Mouse (Mus musculus): ENCODE data around the gene Nrcam. TPM values are rescaled to one million over a fixed set of nuclear protein-coding genes. Genes with fewer than 3 reads are reported as not detected.

Nrcam gene
- polyA plus RNA-seq, 1 experiment from 2014 or later: 0.94 TPM

- Histone ChIP-seq H3K36me3 (no peaks in the 10 kb centered on the region), H3K4me3 (no peak overlapping the region), H3K27ac (no peak overlapping the region), H3K27me3 (ENCODE audit: insufficient read depth, poor library complexity, severe bottlenecking) (no peaks in the 10 kb centered on the region), H3K9me3 (no peaks in the 10 kb centered on the region), H3K4me1 (no peaks in the 10 kb centered on the region)
- no peak for DNase-seq (ENCODE audit: low spot score)
- 84% methylated on average over 1 of the region's 1 CpGs for WGBS
These were observed 226.1 kb downstream of the Nrcam start for GRCm38 (mm10) chr12:44554808-44555207.

DNA sequence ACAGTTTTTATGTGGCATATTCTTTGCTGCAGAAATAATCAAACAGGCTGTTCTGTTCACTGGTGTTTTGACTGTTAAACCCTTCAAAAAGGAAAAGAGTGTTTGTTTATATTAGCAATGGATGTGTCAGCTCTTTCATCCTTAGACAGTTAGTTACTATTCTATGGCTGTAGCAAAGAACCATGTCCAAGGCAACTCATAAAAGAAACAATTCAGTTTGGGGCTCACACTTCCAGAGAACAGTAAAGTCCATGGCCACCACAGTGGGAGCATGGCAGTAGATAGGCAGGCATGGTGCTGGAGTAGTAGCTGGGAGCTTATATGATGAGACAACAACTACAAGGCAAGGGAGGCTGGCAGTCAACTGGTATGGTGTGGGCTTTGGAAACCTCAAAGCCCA is 231.3 kb downstream of the Nrcam start:
- no peak for DNase-seq (ENCODE audit: low spot score)

DNA sequence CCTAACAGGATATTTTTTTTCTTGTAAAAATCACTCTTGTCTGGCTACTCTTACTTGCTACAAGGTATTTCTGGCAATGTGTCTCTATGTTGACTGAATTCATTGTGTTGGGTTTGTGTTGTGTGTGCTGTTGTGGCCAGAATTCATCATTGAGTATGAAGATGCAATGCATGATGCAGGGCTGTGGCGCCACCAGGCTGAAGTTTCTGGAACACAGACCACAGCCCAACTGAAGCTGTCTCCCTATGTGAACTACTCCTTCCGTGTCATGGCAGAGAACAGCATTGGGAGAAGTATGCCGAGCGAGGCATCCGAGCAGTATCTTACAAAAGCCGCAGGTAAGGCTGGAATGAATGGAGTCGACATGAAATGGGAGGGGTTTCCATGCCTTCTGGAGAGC is 241.4 kb downstream of the Nrcam start:
- H3K27ac ChIP-seq: no peak overlapping the region
- H3K9me3 ChIP-seq: no peaks in the 10 kb centered on the region
- DNase-seq (ENCODE audit: low spot score): no peak
- no peaks in the 10 kb centered on the region for H3K36me3 ChIP-seq
- 80% methylated on average over 7 of the region's 7 CpGs for WGBS
- no peaks in the 10 kb centered on the region for H3K27me3 ChIP-seq (ENCODE audit: insufficient read depth, poor library complexity, severe bottlenecking)
- H3K4me1 ChIP-seq: no peaks in the 10 kb centered on the region
- no peak overlapping the region for H3K4me3 ChIP-seq

More for the DNA sequence above, 231.3 kb downstream of the Nrcam start:
- no peaks in the 10 kb centered on the region for H3K27me3 ChIP-seq (ENCODE audit: insufficient read depth, poor library complexity, severe bottlenecking)
- no peaks in the 10 kb centered on the region for H3K9me3 ChIP-seq
- no peak overlapping the region for H3K4me3 ChIP-seq
- no peaks in the 10 kb centered on the region for H3K4me1 ChIP-seq
- H3K36me3 ChIP-seq: no peaks in the 10 kb centered on the region
- no peak overlapping the region for H3K27ac ChIP-seq

GRCm38 (mm10) chr12:44572664-44573063 is 244.0 kb downstream of the Nrcam start:
- Histone ChIP-seq H3K4me3 (no peak overlapping the region), H3K9me3 (no peaks in the 10 kb centered on the region), H3K36me3 (no peaks in the 10 kb centered on the region), H3K27ac (no peak overlapping the region), H3K4me1 (no peaks in the 10 kb centered on the region), H3K27me3 (ENCODE audit: insufficient read depth, poor library complexity, severe bottlenecking) (no peaks in the 10 kb centered on the region)
- no peak for DNase-seq (ENCODE audit: low spot score)
- 26% methylated on average over 3 of the region's 3 CpGs for WGBS

- Histone ChIP-seq H3K9me3 (no peaks in the 10 kb centered on the region), H3K4me1 (no peaks in the 10 kb centered on the region), H3K36me3 (no peaks in the 10 kb centered on the region), H3K27me3 (ENCODE audit: insufficient read depth, poor library complexity, severe bottlenecking) (no peaks in the 10 kb centered on the region), H3K27ac (no peak overlapping the region), H3K4me3 (no peak overlapping the region)
- 86% methylated on average over 3 of the region's 3 CpGs for WGBS
- DNase-seq (ENCODE audit: low spot score): no peak
These were observed 245.5 kb downstream of the Nrcam start for GRCm38 (mm10) chr12:44574167-44574566.

- H3K27ac ChIP-seq: no peak overlapping the region
- no peak overlapping the region for H3K4me3 ChIP-seq
- 34% methylated on average over 16 of the region's 16 CpGs for WGBS
- H3K36me3 ChIP-seq: no peaks in the 10 kb centered on the region
- H3K27me3 ChIP-seq (ENCODE audit: insufficient read depth, poor library complexity, severe bottlenecking): no peaks in the 10 kb centered on the region
- DNase-seq (ENCODE audit: low spot score): peak; percentile 82
- H3K4me1 ChIP-seq: 0 out of 2 replicates have a peak, but pooled peaks cover 6% of the 10 kb centered on the region
- no peaks in the 10 kb centered on the region for H3K9me3 ChIP-seq
These were observed 272.9 kb downstream of the Nrcam start for GRCm38 (mm10) chr12:44601410-44602149.

GRCm38 (mm10) chr12:44602269-44602957 is 273.7 kb downstream of the Nrcam start:
- no peak for DNase-seq (ENCODE audit: low spot score)
- WGBS: 50% methylated on average over 11 of the region's 11 CpGs
- H3K9me3 ChIP-seq: no peaks in the 10 kb centered on the region
- no peak overlapping the region for H3K4me3 ChIP-seq
- H3K27me3 ChIP-seq (ENCODE audit: insufficient read depth, poor library complexity, severe bottlenecking): no peaks in the 10 kb centered on the region
- H3K4me1 ChIP-seq: 0 out of 2 replicates have a peak, but pooled peaks cover 6% of the 10 kb centered on the region
- no peak overlapping the region for H3K27ac ChIP-seq
- no peaks in the 10 kb centered on the region for H3K36me3 ChIP-seq

DNA sequence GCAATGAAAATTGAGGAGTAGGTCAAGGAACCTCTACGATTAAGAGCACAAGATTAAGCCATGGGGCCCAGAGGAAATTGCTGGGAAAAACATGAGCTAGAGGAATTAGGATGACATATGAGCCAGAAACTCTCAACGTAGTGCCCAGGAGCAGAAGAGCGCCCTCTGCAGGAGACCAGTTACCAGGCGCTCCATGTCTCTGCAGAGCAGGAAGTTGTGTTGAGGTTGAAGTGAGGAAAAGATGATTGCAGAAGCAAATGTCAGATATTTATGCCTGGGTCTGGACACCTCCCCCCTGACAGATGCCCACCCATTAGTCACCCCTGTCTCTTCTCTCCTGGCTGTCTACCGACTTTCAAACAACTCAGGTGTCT is 274.3 kb downstream of the Nrcam start:
- 68% methylated on average over 5 of the region's 5 CpGs for WGBS

GRCm38 (mm10) chr12:44617001-44617421 is 288.3 kb downstream of the Nrcam start:
- H3K36me3 ChIP-seq: no peaks in the 10 kb centered on the region
- no peaks in the 10 kb centered on the region for H3K4me1 ChIP-seq
- no peak for DNase-seq (ENCODE audit: low spot score)
- H3K9me3 ChIP-seq: no peaks in the 10 kb centered on the region
- H3K27me3 ChIP-seq (ENCODE audit: insufficient read depth, poor library complexity, severe bottlenecking): no peaks in the 10 kb centered on the region
- no peak overlapping the region for H3K27ac ChIP-seq
- 75% methylated on average over 2 of the region's 2 CpGs for WGBS
- no peak overlapping the region for H3K4me3 ChIP-seq

More for the DNA sequence above, 274.3 kb downstream of the Nrcam start:
- H3K27ac ChIP-seq: no peak overlapping the region
- no peak overlapping the region for H3K4me3 ChIP-seq
- no peaks in the 10 kb centered on the region for H3K36me3 ChIP-seq
- no peak for DNase-seq (ENCODE audit: low spot score)
- no peaks in the 10 kb centered on the region for H3K27me3 ChIP-seq (ENCODE audit: insufficient read depth, poor library complexity, severe bottlenecking)
- no peaks in the 10 kb centered on the region for H3K9me3 ChIP-seq
- H3K4me1 ChIP-seq: 0 out of 2 replicates have a peak, but pooled peaks cover 6% of the 10 kb centered on the region

- no peak overlapping the region for H3K4me3 ChIP-seq
- H3K27me3 ChIP-seq (ENCODE audit: insufficient read depth, poor library complexity, severe bottlenecking): no peaks in the 10 kb centered on the region
- no peak for DNase-seq (ENCODE audit: low spot score)
- H3K27ac ChIP-seq: no peak overlapping the region
- H3K36me3 ChIP-seq: no peaks in the 10 kb centered on the region
- 79% methylated on average over 1 of the region's 1 CpGs for WGBS
- no peaks in the 10 kb centered on the region for H3K9me3 ChIP-seq
- no peaks in the 10 kb centered on the region for H3K4me1 ChIP-seq
These were observed 288.8 kb downstream of the Nrcam start for GRCm38 (mm10) chr12:44617488-44617887.

GRCm38 (mm10) chr12:44639341-44639921 is 310.7 kb downstream of the Nrcam start:
- Histone ChIP-seq H3K27me3 (ENCODE audit: insufficient read depth, poor library complexity, severe bottlenecking) (no peaks in the 10 kb centered on the region), H3K4me1 (no peaks in the 10 kb centered on the region), H3K27ac (no peak overlapping the region), H3K4me3 (no peak overlapping the region), H3K36me3 (no peaks in the 10 kb centered on the region), H3K9me3 (no peaks in the 10 kb centered on the region)
- DNase-seq (ENCODE audit: low spot score): no peak

DNA sequence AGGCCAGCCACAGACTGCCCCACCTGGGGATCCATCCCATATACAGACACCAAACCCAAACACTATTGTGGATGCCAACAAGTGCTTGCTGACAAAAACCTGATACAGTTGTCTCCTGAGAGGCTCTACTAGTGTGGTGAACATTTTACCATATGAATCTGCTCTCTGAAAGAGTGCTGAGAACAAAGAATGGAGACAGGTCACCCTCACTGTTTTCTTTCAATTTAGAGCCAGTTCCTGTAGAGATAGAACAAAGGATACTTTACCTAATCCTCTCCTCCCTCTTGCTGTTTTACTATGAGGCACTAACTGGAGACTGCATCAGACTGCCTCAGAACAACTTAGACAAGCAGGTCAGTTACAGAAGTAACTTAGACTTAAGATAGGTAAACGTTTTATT is 311.9 kb downstream of the Nrcam start:
- H3K36me3 ChIP-seq: no peaks in the 10 kb centered on the region
- 29% methylated on average over 1 of the region's 1 CpGs for WGBS
- no peaks in the 10 kb centered on the region for H3K27me3 ChIP-seq (ENCODE audit: insufficient read depth, poor library complexity, severe bottlenecking)

More for the DNA sequence above, 311.9 kb downstream of the Nrcam start:
- no peak overlapping the region for H3K27ac ChIP-seq
- DNase-seq (ENCODE audit: low spot score): no peak
- no peaks in the 10 kb centered on the region for H3K9me3 ChIP-seq
- H3K4me1 ChIP-seq: no peaks in the 10 kb centered on the region
- H3K4me3 ChIP-seq: no peak overlapping the region

Data from heart, embryonic 10.5 days (tissue).